Mouse (Mus musculus): ENCODE results near the gene Mettl9. TPM values are rescaled to one million over a fixed set of nuclear protein-coding genes. Genes with fewer than 3 reads are reported as not detected.

Mettl9 gene
- total RNA-seq, 1 experiment from 2014 or later = 95.5 TPM

- no peak for ATAC-seq (replicated peaks; ENCODE audit: low read depth, poor library complexity, severe bottlenecking)
Measured at GRCm38 (mm10) chr7:121088745-121089144, 54.5 kb downstream of the Mettl9 start.

DNA sequence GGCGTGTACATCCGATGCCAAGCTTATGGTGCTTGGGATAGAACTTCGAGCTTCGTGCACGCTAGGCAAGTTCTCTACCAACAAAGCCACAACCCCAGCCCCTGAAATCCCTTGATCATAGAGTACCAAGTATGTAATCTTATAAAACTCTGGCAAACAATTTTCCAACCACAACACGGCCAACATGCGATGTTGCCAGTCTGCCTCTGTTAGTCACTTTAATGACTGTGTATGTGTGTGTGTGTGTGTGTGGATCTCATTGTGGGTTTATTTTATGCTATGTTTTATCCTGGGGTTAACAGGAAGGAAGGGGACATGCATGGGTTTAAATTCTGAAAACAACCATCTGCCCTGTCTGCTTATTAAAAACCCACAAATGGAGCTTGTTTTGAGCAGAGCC lies 56.5 kb downstream of the Mettl9 start:
- no peak for ATAC-seq (replicated peaks; ENCODE audit: low read depth, poor library complexity, severe bottlenecking)

GRCm38 (mm10) chr7:121093026-121093425 lies 58.8 kb downstream of the Mettl9 start:
- ATAC-seq (replicated peaks; ENCODE audit: low read depth, poor library complexity, severe bottlenecking) = no peak

DNA sequence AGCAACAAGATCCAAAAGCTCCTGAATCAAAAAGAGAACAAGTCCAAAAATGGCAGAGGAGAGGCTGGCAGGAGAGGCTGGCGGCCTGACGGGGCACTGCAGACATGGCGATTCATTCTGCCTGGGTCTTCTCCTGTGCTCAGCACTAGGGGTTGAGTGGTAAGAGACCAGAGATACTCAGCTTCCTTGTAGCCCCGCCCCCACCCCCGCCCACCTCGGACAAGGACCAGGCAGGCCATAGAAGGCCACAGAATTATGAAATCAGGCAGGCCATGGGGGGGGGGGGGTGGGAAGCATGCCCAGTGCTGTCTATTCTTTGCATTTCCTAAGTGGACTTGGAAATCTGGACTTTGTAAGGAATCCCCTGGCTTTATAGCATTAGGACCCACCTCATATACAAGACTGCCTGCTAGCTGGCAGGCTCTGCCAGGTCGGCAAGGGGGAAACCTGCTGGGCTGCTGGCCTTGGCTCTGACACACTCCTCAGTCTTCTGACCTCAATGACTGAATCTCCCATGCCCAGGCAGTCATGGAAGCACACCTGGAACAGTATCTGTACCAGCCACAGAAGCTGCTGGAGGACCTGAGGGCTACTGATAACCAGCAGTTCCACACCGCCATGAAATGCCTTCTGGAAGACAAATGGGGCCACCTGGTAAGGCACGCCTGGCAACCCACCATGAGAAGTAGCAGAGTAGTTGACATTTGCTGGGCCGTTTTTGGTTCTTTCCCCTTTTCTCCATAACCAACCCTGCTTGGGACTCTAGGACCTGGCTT lies 64.6 kb downstream of the Mettl9 start:
- ATAC-seq (replicated peaks; ENCODE audit: low read depth, poor library complexity, severe bottlenecking) = no peak

- no peak for ATAC-seq (replicated peaks; ENCODE audit: low read depth, poor library complexity, severe bottlenecking)
Measured at GRCm38 (mm10) chr7:121107851-121108250, 73.6 kb downstream of the Mettl9 start.

DNA sequence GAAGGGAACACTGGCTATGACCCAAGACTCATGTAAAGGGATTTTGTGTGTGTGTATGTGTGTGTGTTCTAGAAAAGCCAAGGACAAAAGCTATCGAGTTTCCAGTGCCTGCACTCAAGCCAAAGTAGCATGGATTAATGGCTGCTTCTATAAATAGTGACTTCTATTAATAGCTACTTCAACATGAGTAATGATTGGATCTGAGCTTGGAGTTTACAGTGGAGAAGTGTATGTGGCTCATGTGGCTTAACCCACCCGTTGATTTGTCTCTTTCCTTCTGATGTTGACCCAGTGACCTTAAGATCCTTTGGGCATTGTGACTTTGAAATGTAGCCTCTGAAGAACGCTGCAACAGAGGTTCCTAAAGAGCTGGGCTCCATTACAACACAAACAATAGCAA lies 77.1 kb downstream of the Mettl9 start:
- no peak for ATAC-seq (replicated peaks; ENCODE audit: low read depth, poor library complexity, severe bottlenecking)

DNA sequence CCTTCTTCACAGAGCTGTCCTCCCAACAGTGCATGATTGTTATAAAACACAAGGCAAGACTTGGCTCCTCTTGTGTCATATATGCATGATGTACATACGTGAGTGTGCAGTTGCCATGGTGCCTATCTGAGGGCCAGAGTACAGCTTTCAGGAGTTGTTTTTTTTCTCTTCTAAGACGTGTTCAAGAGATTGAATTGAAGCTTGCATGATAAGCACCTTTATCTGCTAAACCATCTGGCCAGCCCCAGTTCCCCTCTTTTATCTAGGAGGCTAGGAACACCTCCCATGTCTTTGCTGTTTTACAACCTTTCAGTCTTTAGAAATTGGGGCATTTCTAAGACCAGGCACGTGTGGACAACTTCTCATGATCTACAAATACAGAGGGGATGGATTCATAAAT lies 77.5 kb downstream of the Mettl9 start:
- ATAC-seq (replicated peaks; ENCODE audit: low read depth, poor library complexity, severe bottlenecking) = no peak

DNA sequence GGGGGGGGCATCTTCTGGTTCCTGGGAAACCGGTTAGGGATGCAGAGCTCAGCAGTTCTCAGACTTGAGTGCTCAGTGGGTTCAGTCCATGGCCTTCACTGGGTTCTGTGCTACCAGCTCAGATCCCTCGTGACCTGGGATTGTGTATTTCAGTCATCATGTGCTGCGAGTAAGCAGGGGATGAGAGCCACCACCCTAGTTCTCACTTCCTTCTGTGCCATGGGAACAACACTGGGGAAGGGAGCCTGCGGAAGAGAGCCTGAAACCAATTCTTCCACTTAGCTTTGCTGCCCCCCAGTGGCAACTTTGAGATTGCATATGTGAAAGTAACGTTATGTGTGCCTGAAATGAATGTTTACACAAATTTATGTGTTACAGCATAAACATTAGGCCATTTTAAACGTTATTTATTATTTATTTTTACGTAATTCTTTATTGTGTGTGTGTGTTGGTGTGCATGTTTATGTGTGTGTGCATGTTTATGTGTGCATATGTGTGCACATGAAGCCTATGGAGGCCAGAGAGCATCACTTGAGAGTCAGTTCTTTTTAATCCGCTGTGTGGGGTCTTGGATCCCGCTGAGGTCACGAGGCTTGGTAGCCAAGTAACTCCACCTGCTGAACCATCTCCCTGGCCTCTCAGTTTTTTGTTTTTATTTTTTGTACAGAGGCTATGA lies 86.0 kb downstream of the Mettl9 start:
- ATAC-seq (replicated peaks; ENCODE audit: low read depth, poor library complexity, severe bottlenecking) = peak; percentile 98

Other genes starting within 250 kb of the Mettl9 start
- gene Gm5737, start 222.1 kb upstream of the Mettl9 start, total RNA-seq (2017) = not detected in 2 replicates
- gene Eef2k, start 191.6 kb upstream of the Mettl9 start, total RNA-seq (2017) = 73.9 and 95.6 TPM in 2 replicates
- 26.9 and 30.3 TPM in 2 replicates for gene Polr3e, start 116.7 kb upstream of the Mettl9 start, total RNA-seq (2017)
- gene Cdr2, start 52.1 kb upstream of the Mettl9 start, total RNA-seq (2017) = 10.5 and 13.4 TPM in 2 replicates
- not detected in 2 replicates for gene Mfsd13b, start 51.9 kb upstream of the Mettl9 start, total RNA-seq (2017)
- 38.5 and 43.5 TPM in 2 replicates for gene Igsf6, start 40.1 kb downstream of the Mettl9 start, total RNA-seq (2017)
- 0.15 and 1.2 TPM in 2 replicates for gene Otoa, start 47.2 kb downstream of the Mettl9 start, total RNA-seq (2017)